Mouse (Mus musculus) stomach, embryonic 14.5 days (tissue): ENCODE data around the gene Cdh22. TPM values are rescaled to one million over a fixed set of nuclear protein-coding genes. Genes with fewer than 3 reads are reported as not detected.
A peak's percentile ranks its signal among the peaks of the same experiment; 100 is the strongest.

Experiments
- ATAC-seq: fragments of 200-750 bp; cut with Nextera tagmentation; 2 replicates; pipeline ENCODE4 v1.8.0; 2017; ENCODE audit warnings: low read depth, moderate TSS enrichment; ENCODE audit not compliant: insufficient number of reproducible peaks, insufficient read depth, low FRiP score
- H3K27ac ChIP-seq: fragments of 300-500 bp; sonication (generic); 2 replicates; pipeline ENCODE4 v1.5.1; 2014; ENCODE audit warnings: mild to moderate bottlenecking, low read length, moderate library complexity, mixed read lengths
- H3K27me3 ChIP-seq: fragments of 300-500 bp; sonication (generic); 2 replicates; pipeline ENCODE4 v1.6.1; 2014; ENCODE audit warnings: low read length, control low read depth, mixed read lengths; ENCODE audit not compliant: control insufficient read depth, insufficient read depth
- H3K36me3 ChIP-seq: fragments of 300-500 bp; sonication (generic); 2 replicates; pipeline ENCODE4 v1.6.1; 2014; ENCODE audit warnings: mild to moderate bottlenecking, control low read depth, low read length, moderate library complexity, mixed read lengths; ENCODE audit not compliant: control insufficient read depth, insufficient read depth
- H3K4me1 ChIP-seq: fragments of 300-500 bp; sonication (generic); 2 replicates; pipeline ENCODE4 v1.6.1; 2014; ENCODE audit warnings: low read length, control low read depth, mixed read lengths; ENCODE audit not compliant: control insufficient read depth, insufficient read depth
- H3K4me2 ChIP-seq: fragments of 300-500 bp; sonication (generic); replicated peaks from 2 replicates; pipeline ENCODE4 v1.6.1; 2014; ENCODE audit warnings: low read depth, low read length, control low read depth
- H3K4me3 ChIP-seq: fragments of 300-500 bp; sonication (generic); 2 replicates; pipeline ENCODE4 v1.5.1; 2014; ENCODE audit warnings: low read depth, low read length, control low read depth
- H3K9ac ChIP-seq: fragments of 300-500 bp; sonication (generic); replicated peaks from 2 replicates; pipeline ENCODE4 v1.6.1; 2014; ENCODE audit warnings: low read depth, mild to moderate bottlenecking, control low read depth, low read length, moderate library complexity, mixed read lengths
- H3K9me3 ChIP-seq: fragments of 300-500 bp; sonication (generic); 2 replicates; pipeline ENCODE4 v1.6.1; 2016; ENCODE audit warnings: low read depth, low read length, control low read depth; ENCODE audit not compliant: control insufficient read depth
- WGBS: fragments of 180-500 bp; shearing (Covaris S2); extraction: QIAGEN DNeasy Blood & Tissue Kit; methylation state at CpG from one replicate; pipeline ENCODE4 v1.1.7; 2014; 5-methylcytosine and 5-hydroxymethylcytosine counted together
- polyA plus RNA-seq: library from polyadenylated mRNA; unstranded; fragments of >200 nt; fragmentation: Nextera tagmentation; extraction: Ambion mirVana; gene quantifications from 2 replicates; pipeline ENCODE4 v1.2.1, GENCODE M21; 2014

The Cdh22 gene
- polyA plus RNA-seq, 1 experiment from 2014 or later: 0.27 TPM

DNA sequence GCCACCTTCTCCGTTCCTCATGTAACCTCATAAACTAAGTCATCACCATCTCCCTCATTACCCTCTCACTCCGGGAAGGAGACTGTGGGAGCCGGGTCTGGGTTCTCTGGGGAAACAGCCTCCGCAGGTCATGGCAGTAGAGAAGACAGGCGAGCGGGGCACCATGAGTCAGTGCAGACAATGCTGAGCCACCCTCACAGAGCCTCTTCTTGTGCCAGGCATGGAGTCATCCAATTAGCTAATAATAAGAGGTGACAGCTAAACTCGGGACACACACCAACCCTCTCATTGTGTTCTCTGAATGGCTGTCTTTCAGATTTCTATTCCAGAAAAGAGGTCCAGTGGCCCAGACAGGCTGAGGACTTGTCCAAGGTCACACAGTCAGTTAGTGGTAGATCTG lies 43.2 kb downstream of the Cdh22 start:
- H3K9ac ChIP-seq: no peak overlapping the region
- no peak overlapping the region for H3K27ac ChIP-seq
- 64% methylated on average over 7 of the region's 7 CpGs for WGBS
- no peak overlapping the region for H3K4me2 ChIP-seq
- H3K9me3 ChIP-seq: no peaks in the 10 kb centered on the region
- H3K27me3 ChIP-seq: 0 out of 2 replicates have a peak, but pooled peaks cover 7% of the 10 kb centered on the region
- H3K4me1 ChIP-seq: 0 out of 2 replicates have a peak, but pooled peaks cover 5% of the 10 kb centered on the region
- H3K36me3 ChIP-seq: no peaks in the 10 kb centered on the region
- no peak for ATAC-seq
- no peak overlapping the region for H3K4me3 ChIP-seq

DNA sequence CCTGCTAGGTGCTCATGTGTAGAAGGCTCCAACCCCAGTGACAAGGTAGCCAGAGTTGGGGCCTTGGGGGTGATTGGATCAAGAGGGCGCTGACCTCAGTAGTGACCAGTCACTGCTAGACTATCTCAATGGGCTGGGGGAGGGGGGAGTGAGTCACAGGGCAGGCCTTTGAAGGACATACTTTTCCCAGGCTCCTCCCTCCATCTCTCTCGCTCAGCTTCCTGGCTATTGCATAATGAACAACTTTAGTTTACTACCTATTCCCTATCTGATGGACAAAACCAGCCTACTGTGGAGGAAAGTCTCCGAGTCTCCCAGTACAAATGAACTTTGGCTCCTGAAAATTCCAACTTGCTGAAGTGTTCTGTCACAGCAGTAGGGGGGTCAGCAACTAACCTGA lies 45.1 kb downstream of the Cdh22 start:
- Histone ChIP-seq H3K4me1 (no peaks in the 10 kb centered on the region), H3K9me3 (no peaks in the 10 kb centered on the region), H3K4me3 (no peak overlapping the region), H3K36me3 (no peaks in the 10 kb centered on the region), H3K9ac (no peak overlapping the region), H3K27me3 (0 out of 2 replicates have a peak, but pooled peaks cover under 1% of the 10 kb centered on the region), H3K4me2 (no peak overlapping the region), H3K27ac (no peak overlapping the region)
- no peak for ATAC-seq
- WGBS: 54% methylated on average over 3 of the region's 3 CpGs

DNA sequence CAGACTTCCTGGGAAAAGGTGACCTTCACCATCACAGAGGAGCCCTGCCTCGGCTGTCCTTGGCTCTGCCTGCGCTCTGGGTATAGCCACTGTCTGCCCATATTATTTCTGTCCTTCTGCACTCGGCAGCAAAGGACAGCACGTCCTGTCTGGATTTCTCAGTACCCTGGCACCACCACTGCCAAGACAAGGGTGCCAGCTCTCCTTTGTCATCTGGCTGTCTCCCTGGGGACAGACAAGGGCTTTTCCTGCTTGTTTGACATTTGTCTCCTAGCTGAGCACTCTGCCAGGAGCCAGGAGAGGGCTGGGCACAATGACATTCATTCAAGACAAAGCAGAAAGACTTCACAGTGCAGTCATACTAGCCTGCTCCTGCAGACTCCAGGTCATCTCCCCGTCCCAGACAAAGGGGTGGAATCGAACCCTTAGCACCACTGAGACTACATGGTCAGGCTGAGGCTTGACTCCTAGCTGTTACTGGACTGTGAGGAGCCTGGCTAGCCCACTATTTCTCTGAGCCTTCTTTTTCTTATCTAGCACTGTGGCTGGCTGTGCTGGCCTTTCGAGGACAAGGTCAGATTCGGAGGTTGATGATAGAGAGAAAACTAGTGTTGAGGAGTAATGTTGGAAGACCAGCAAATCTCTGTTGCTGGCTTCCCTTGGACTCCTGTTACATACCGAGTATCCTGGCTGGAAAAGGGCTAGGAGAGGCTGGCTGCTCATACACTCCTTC lies 46.8 kb downstream of the Cdh22 start:
- WGBS: 71% methylated on average over 9 of the region's 9 CpGs
- H3K27me3 ChIP-seq: no peaks in the 10 kb centered on the region
- no peaks in the 10 kb centered on the region for H3K9me3 ChIP-seq

DNA sequence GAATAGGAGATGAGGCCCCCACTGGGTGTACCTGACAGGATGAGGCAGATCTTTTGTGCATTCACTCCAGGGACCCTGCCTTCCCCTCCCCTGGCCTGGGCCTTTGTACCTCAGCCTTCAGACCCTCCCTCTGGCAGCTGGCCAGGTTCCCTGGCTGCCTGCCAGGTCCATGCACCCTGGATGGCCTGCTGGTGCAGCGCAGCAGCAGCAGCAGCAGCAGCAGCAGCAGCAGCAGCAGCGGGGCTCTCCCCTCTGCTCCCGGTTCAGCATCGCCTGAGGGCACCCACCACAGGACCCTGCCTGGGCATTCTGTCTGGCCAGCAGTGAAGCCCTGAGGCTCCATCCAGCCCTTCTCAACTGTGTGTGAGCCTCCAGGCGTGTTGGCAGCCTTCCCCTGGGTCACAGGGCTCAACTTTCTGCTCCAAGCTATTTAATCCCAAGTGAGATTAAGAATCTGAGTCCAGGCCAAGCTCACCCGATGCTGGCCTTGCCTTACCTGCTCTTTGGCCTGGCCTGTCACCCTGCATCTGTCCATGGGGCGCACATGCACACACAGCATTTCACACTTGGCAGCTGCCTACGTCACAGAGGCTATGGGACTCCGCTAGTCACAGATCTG lies 50.5 kb downstream of the Cdh22 start:
- H3K4me1 ChIP-seq: peaks cover 9% of the 10 kb centered on the region
- H3K27me3 ChIP-seq: peaks cover 20% of the 10 kb centered on the region
- H3K9ac ChIP-seq: no peak overlapping the region
- H3K4me2 ChIP-seq: no peak overlapping the region
- 26% methylated on average over 9 of the region's 9 CpGs for WGBS
- no peak overlapping the region for H3K27ac ChIP-seq
- H3K36me3 ChIP-seq: no peaks in the 10 kb centered on the region
- no peaks in the 10 kb centered on the region for H3K9me3 ChIP-seq
- ATAC-seq: no peak
- H3K4me3 ChIP-seq: no peak overlapping the region

More for the DNA sequence above, 46.8 kb downstream of the Cdh22 start:
- Histone ChIP-seq H3K9ac (no peak overlapping the region), H3K27ac (no peak overlapping the region), H3K4me1 (peaks cover 9% of the 10 kb centered on the region), H3K36me3 (no peaks in the 10 kb centered on the region), H3K4me3 (no peak overlapping the region), H3K4me2 (no peak overlapping the region)
- no peak for ATAC-seq

DNA sequence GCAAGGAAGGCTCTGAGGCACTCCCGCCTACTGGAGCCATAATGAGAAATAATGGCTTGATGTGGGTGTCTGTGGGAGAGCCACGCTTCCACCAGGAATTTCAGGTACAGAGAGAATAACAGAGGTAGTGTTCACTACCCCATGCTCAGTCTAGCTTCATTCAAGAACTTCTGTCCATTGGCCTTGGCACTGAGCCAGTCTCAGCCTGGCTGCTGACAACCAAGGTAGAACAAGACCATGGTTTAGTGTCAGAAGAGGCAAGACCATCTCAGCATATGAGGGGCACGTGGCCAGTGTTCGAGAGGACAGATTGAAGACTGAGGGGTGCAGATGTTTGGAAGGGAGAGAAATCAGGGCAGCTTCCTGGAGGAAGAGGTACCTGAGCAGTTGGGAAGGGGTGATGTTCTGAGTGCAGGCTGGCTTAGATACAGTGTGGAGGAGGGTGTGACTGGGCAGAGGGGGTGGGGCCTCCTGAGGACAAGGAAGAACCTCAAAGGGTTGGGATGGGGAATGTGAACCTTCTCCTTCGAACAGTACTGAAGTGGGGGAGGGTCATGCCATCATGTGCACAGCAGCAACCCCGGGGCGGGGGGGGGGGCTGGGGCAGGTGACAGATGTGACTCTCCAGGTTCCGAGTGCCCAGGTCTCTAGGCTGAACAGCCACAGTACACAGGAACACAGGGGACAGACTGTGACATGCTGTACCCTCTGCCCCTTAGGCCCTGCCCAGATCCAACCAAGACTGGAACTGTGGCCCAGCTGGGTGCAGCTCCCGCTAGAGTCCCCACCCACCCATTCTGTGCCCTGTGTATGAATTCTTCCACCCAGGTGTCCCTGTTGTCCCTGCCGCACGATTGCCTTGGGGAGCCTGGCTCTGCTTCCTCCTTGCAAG lies 52.3 kb downstream of the Cdh22 start:
- Histone ChIP-seq H3K4me3 (no peak overlapping the region), H3K4me1 (peaks cover 9% of the 10 kb centered on the region), H3K4me2 (no peak overlapping the region), H3K9ac (no peak overlapping the region), H3K27ac (no peak overlapping the region), H3K27me3 (peaks cover 25% of the 10 kb centered on the region), H3K36me3 (no peaks in the 10 kb centered on the region), H3K9me3 (no peaks in the 10 kb centered on the region)
- ATAC-seq: peak; percentile 34; the same call in 1 of the 2 replicates
- WGBS: 54% methylated on average over 11 of the region's 11 CpGs

DNA sequence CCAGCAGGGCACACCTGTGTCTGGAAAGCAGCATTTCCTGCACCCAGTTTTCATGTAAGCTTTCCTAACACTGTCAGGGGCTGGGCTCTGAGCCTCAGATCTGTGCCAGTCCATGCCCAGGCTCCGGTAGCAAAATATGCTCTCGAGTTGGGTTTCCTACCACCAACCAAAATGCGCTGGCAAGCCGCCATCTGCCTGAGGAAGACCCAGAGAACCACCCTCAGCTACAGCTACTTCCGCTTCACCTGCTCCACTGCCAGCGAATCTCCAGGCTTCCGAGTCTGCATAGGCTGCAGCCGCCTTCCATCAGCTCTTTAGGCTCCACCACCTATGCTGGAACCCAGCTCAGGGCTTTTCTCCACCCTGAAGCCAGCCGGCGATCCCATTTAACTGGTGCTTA lies 55.4 kb downstream of the Cdh22 start:
- 47% methylated on average over 10 of the region's 10 CpGs for WGBS
- Histone ChIP-seq H3K4me2 (no peak overlapping the region), H3K4me1 (peaks cover 8% of the 10 kb centered on the region), H3K9ac (no peak overlapping the region), H3K9me3 (no peaks in the 10 kb centered on the region), H3K27me3 (peaks cover 25% of the 10 kb centered on the region), H3K4me3 (no peak overlapping the region), H3K36me3 (no peaks in the 10 kb centered on the region), H3K27ac (no peak overlapping the region)
- no peak for ATAC-seq

DNA sequence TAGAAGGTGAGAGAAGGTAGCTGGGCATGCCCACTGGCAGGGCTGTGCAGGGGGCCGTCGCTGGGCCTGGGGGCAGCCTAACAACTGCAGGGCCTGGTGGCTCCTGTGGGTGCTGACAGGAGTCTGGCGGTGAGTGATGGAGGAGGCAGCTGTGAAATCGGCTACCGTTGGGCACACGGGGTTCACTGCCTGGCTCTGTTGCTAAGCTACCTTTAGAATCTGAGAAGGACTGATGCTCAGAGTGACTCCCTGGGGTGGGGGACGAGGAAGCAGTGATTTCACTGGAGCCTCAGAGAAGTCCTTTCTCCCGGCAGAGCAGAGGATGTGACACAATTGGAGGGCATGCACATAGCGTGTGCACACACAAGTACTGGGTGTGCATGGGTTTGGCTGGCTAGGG lies 57.7 kb downstream of the Cdh22 start:
- 23% methylated on average over 9 of the region's 9 CpGs for WGBS
- no peak overlapping the region for H3K9ac ChIP-seq
- no peaks in the 10 kb centered on the region for H3K4me1 ChIP-seq
- no peaks in the 10 kb centered on the region for H3K36me3 ChIP-seq
- no peak overlapping the region for H3K4me3 ChIP-seq
- no peaks in the 10 kb centered on the region for H3K9me3 ChIP-seq
- H3K27ac ChIP-seq: no peak overlapping the region
- ATAC-seq: no peak
- H3K4me2 ChIP-seq: no peak overlapping the region
- H3K27me3 ChIP-seq: peaks cover 27% of the 10 kb centered on the region

DNA sequence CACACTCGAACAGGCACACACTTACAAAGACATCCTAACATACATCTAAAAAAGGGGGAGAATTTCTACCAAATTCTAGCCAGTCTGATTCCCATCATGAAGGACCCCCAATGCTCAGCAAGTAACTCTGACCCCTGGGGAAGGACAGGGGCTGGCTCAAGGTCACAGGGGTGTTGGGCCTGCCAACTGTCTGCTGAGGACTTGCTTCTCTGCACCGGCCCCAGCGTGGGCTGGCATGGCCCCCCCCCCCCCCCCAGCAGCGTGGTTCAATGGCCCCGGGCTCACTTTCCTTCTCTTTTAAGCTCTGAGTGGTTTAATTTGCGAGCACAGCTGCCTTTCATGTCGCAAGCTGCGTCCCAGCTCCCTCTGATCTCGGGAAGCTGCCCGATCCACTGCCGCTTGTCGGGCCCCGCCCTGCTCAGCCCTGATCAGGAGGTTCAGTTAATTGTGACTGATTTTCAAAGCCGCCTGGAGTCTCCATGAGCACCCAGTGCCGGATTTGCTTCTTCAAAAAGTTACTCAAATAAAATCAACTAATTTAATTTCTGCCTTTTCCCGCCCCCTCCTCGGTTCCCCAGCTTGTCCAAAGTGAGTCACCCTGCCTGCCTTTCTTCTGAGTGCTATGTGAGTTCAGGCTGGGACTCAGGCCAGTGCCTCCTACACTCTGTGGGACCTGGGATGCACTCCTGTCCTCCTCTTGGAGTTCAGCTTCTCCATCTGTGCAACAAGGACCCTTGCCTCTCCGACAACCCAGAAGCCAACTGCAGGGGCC lies 67.8 kb downstream of the Cdh22 start:
- no peak overlapping the region for H3K4me2 ChIP-seq
- H3K9me3 ChIP-seq: no peaks in the 10 kb centered on the region
- 13% methylated on average over 17 of the region's 18 CpGs for WGBS
- H3K27me3 ChIP-seq: peaks cover 16% of the 10 kb centered on the region
- no peaks in the 10 kb centered on the region for H3K4me1 ChIP-seq
- no peak overlapping the region for H3K4me3 ChIP-seq
- no peak overlapping the region for H3K9ac ChIP-seq
- no peak overlapping the region for H3K27ac ChIP-seq
- ATAC-seq: no peak
- H3K36me3 ChIP-seq: no peaks in the 10 kb centered on the region
